Mouse (Mus musculus): ENCODE results near the gene Hjurp. TPM values are rescaled to one million over a fixed set of nuclear protein-coding genes. Genes with fewer than 3 reads are reported as not detected.
A peak's percentile ranks its signal among the peaks of the same experiment; 100 is the strongest.

The Hjurp gene
- total RNA-seq (2021): 10 to 100 TPM; 80.5 to 88.1 TPM
- long read RNA-seq, experiment 1, full-length matches to known transcripts: 14 of 31 reads
- long read RNA-seq, experiment 1, partial matches to known transcripts: 1 of 31 reads
- long read RNA-seq, experiment 1, other reads (novel, unspliced or antisense): 16 of 31 reads
- long read RNA-seq, experiment 2, full-length matches to known transcripts: 23 of 48 reads
- long read RNA-seq, experiment 2, partial matches to known transcripts: 4 of 48 reads
- long read RNA-seq, experiment 2, other reads (novel, unspliced or antisense): 21 of 48 reads

- DNase-seq (ENCODE audit: low spot score in 2 of 2): peak; percentile 100
Observed at GRCm38 (mm10) chr1:88277098-88277817, at the start of gene Hjurp, which contains the start of gene Trpm8. Gene Hjurp, minus strand, starts transcription at chr1:88277633. Gene Trpm8, plus strand, starts transcription at chr1:88277661.

- no peak for DNase-seq (ENCODE audit: low spot score in 2 of 2)
Observed at GRCm38 (mm10) chr1:88323101-88323500, 45.7 kb upstream of the Hjurp start.

- no peak for DNase-seq (ENCODE audit: low spot score in 2 of 2)
Observed at GRCm38 (mm10) chr1:88322146-88322545, 44.7 kb upstream of the Hjurp start.

DNA sequence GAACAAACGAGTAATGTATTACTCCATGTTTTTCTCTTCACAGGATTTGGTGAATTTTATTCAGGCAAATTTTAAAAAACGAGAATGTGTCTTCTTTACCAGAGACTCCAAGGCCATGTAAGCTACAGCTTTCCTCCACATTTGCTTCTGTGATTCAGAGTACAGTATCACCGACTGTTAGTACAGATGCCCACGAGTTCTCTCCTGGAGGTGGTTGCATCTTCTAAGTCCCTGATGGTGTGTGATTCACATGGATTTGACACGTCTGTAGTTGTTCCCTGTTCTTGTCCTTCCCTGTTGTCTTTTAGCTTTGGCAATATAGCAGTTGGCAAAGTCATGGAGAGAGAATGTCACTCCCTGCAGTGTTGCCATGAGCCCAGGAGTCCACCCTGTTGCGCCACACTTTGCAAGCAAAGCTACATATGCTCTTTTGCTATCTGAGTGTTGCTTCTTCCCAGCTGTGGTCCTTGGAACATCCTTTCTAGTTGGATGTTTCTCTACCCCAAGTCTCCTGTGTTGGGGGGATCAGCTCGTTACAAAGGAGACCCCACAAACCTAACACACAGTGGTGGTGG, 43.5 kb upstream of the Hjurp start:
- no peak for DNase-seq (ENCODE audit: low spot score in 2 of 2)

- DNase-seq (ENCODE audit: low spot score in 2 of 2): no peak
Observed at GRCm38 (mm10) chr1:88318531-88319060, 41.2 kb upstream of the Hjurp start.

- no peak for DNase-seq (ENCODE audit: low spot score in 2 of 2)
Observed at GRCm38 (mm10) chr1:88317279-88317678, 39.8 kb upstream of the Hjurp start.

- no peak for DNase-seq (ENCODE audit: low spot score in 2 of 2)
Observed at GRCm38 (mm10) chr1:88310349-88310748, 32.9 kb upstream of the Hjurp start.

GRCm38 (mm10) chr1:88309905-88310304, 32.5 kb upstream of the Hjurp start:
- no peak for DNase-seq (ENCODE audit: low spot score in 2 of 2)

GRCm38 (mm10) chr1:88309020-88309419, 31.6 kb upstream of the Hjurp start:
- DNase-seq (ENCODE audit: low spot score in 2 of 2): no peak

- no peak for DNase-seq (ENCODE audit: low spot score in 2 of 2)
Observed at GRCm38 (mm10) chr1:88307180-88307579, 29.7 kb upstream of the Hjurp start.

GRCm38 (mm10) chr1:88306543-88306942, 29.1 kb upstream of the Hjurp start:
- no peak for DNase-seq (ENCODE audit: low spot score in 2 of 2)

DNA sequence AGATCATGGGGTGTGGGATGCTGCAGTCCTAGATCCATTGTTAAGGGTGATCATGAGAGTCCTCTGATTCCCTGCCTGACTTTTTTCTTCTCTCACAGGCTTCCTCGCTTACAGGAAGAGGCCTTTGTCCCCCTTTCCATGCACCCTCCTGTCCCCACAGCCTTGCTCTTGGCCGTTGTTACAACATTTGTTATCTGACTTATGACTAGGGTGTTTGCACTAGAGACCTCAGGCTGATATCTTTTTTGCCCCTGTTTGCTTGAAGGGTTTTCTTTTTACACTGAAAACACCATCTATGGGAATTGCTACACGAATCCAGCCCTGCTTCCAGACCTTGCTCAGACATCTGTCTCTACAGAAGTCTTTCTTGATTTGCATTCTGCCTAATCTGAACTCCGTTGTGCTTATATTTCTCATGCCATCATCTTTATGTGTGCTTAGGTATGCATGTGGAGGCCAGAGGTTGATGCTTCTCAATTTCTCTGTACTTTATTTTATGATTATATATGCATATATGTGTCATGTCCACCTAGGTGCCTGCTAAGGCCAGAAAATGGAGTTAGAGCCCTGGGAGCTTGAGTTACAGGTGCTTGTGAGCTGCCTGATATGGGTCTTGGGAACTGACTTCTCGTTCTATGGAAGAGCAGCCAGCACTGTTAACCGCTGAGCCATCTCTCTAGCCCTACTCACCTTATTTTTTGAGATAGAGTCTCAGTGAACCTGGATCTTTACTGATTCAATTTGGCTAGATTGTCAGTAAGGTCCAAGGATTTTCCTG, 27.8 kb upstream of the Hjurp start:
- no peak for DNase-seq (ENCODE audit: low spot score in 2 of 2)

DNA sequence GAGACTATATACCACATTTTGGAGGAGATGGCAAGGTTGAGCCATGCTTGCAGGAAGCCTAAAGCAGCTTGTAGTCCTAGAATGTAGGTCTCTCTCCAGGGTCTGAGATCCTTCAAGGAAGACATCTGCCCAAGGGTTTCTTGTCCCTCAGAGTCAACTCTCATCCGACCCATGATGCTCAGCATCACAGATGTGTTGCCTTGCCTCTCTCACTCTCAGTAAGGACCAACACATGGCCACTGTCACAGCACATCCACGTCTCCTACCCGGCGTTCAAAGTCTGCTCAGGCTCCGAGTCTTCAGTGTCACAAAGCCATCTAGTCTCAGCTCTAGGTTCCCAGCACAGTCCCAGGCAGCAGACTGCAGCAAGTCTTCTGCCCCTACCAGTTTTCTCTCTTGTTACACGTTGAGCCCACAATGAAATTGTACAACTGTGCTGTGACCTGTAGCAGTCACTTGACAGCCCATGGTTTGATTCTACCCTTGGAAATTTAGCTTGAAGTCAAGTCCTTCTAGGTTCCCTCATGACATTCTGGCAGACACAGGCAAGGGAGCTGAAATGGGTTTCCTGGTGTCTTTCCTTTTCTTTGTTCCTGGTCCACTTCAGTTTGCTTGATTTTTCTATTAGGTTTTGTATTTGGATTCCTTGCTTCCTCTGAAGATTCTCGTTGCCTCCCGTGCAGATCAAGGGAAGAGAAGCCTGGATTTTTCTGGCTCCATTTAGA, 27.0 kb upstream of the Hjurp start:
- no peak for DNase-seq (ENCODE audit: low spot score in 2 of 2)

DNA sequence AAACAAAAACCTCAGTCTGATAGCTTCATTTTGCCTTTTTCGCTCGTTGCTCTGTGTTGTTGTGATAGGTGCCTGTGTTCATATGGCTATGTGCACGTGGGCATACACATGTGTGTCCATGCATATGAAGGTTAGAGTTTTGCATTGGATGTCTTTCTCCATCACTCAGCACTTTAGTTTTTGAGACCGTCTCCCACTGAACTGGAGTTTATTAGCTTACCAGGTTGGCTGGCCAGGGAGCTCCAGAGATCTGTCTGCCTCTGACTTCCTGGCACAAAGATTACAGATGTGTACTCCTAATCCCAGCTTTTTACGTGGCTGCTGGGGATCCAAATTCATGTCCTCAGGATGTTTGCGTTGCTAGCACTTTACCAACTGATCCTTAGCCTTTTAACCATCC, 26.3 kb upstream of the Hjurp start:
- no peak for DNase-seq (ENCODE audit: low spot score in 2 of 2)

DNA sequence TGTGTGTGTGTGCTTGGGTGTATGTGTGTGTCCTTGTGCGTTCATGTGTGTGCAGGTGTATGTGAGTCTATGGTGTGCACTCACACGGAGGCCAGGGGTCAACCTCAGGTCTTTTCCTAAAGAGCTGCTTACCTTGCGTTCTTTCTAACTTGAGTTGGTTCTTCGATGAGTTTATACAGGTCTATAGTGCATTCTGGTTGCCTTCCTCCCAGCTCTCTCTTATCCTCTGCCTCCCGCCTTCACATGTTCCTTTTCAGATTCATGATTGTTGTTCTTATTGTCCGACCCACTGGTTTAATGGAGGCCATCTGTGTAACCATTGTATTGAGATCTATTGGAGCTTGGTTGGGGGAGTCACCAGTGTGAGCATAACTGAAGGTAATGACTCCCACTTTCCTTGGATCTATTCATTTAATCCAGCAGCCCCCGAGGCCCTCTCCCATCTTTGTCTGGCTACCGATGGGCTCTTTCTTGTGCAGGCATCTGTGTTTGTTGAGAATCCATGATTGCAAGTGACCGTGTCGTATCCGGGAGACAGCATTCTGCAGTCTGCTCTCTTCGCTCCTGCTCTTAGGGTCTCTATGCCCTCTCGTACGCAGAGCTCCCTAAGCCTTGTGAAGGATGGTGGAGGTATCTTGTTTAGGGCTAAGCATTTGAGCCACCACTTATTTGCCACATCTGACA, 24.8 kb upstream of the Hjurp start:
- DNase-seq (ENCODE audit: low spot score in 2 of 2): no peak

- peak in 1 of 2 experiments; percentile 35 for DNase-seq (ENCODE audit: low spot score in 2 of 2)
Observed at GRCm38 (mm10) chr1:88301121-88302014, 23.9 kb upstream of the Hjurp start.

GRCm38 (mm10) chr1:88300301-88301050, 23.0 kb upstream of the Hjurp start:
- peak in 1 of 2 experiments; percentile 32 for DNase-seq (ENCODE audit: low spot score in 2 of 2)

DNA sequence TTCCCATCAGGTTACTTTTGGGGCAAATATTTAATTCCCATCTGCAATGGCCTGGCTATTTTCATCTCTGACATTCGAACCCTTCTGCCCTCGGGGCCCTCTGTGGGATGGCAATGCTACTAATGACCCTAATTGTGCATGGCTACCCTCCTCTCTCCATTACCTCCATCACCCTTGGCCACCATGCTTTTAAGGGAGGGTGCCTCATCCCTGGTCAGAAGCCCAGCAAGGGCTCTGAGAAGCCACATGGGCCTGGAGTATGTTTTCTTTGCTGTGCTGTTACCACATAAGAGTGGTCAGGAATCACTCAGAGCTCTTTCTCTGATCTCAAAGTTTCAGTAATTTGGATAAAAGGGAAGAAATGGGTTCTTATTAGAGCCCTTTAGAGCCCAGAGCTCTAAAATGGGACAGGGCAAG, 22.1 kb upstream of the Hjurp start:
- peak in 1 of 2 experiments; percentile 29 for DNase-seq (ENCODE audit: low spot score in 2 of 2)
